Mouse (Mus musculus): ENCODE measurements around the gene Tdp2. TPM values are rescaled to one million over a fixed set of nuclear protein-coding genes. Genes with fewer than 3 reads are reported as not detected.

Tdp2 gene
- total and polyA plus RNA-seq, 3 experiments = 33.1 to 45.3 TPM; not detected in 1

GRCm38 (mm10) chr13:24800674-24801307, 30.7 kb upstream of the Tdp2 start (continued):
- peak; percentile 30; the same call in 1 of the 2 replicates for TF ChIP-seq GABPA (IDR thresholded peaks at IDR 0.05; ENCODE audit: low read depth, low read length)
- TF ChIP-seq RCOR1 (IDR thresholded peaks at IDR 0.05; ENCODE audit: low read depth, low read length) = 0 out of 2 replicates have a peak, but pooled peaks have one; percentile 17
- TF ChIP-seq CHD2 (IDR thresholded peaks at IDR 0.05; ENCODE audit: low read length) = no peak

GRCm38 (mm10) chr13:24801308-24801921, 30.1 kb upstream of the Tdp2 start, which contains the start of gene BC005537:
TSS of gene BC005537 (plus strand) at chr13:24801657.
- TF ChIP-seq CTCF (IDR thresholded peaks at IDR 0.05 in 2 of 3, conservative IDR thresholded peaks at IDR 0.05 in 1 of 3; ENCODE audit: control insufficient read depth in 1 of 3, insufficient read depth in 1 of 3, low read depth in 2 of 3, low read length in 3 of 3, poor library complexity in 1 of 3, severe bottlenecking in 1 of 3) (no peak), USF2 (IDR thresholded peaks at IDR 0.05; ENCODE audit: borderline replicate concordance in 1 of 2, insufficient read depth in 1 of 2, low read depth in 1 of 2, low read length in 2 of 2) (no peak), ZKSCAN1 (IDR thresholded peaks at IDR 0.05; ENCODE audit: low read depth, low read length) (no peak), NELFE (IDR thresholded peaks at IDR 0.05; ENCODE audit: low read depth, low read length) (no peak), MXI1 (IDR thresholded peaks at IDR 0.05; ENCODE audit: low read depth, low read length) (peak; percentile 9; the same call in 1 of the 2 replicates), SIN3A (IDR thresholded peaks at IDR 0.05; ENCODE audit: low read length) (peak; percentile 9; the same call in 1 of the 2 replicates), E2F4 (IDR thresholded peaks at IDR 0.05; ENCODE audit: borderline replicate concordance, low read depth, low read length) (no peak), UBTF (IDR thresholded peaks at IDR 0.05; ENCODE audit: borderline replicate concordance, insufficient read depth, low read depth, low read length) (no peak), EP300 (IDR thresholded peaks at IDR 0.05; ENCODE audit: low read depth in 1 of 2, low read length in 2 of 2) (no peak), POLR2A (IDR thresholded peaks at IDR 0.05; ENCODE audit: control insufficient read depth in 1 of 2, insufficient read depth in 1 of 2, low read depth in 1 of 2, low read length in 2 of 2, poor library complexity in 1 of 2) (peak; percentile 13 to 16; a peak in 2 of 4 replicates), JUND (IDR thresholded peaks at IDR 0.05; ENCODE audit: low read depth, low read length) (no peak), POLR2AphosphoS5 (IDR thresholded peaks at IDR 0.05; ENCODE audit: borderline replicate concordance, low read depth, low read length) (0 out of 2 replicates have a peak, but pooled peaks have one; percentile 57), ETS1 (IDR thresholded peaks at IDR 0.05; ENCODE audit: low read depth, low read length) (no peak)
- Histone ChIP-seq H3K27ac (ENCODE audit: control insufficient read depth, low read depth, low read length) (peak within 1 kb of the TSS; percentile 98), H3K36me3 (ENCODE audit: control insufficient read depth in 1 of 2, insufficient read depth in 2 of 2, low read length in 2 of 2) (peaks cover 19 to 25% of the 10 kb centered on the region in 2 experiments), H3K27me3 (ENCODE audit: control insufficient read depth in 1 of 2, insufficient read depth in 2 of 2, low read length in 2 of 2) (no peaks in the 10 kb centered on the region), H3K4me3 (ENCODE audit: control insufficient read depth in 1 of 2, insufficient read depth in 1 of 2, low read depth in 2 of 2, low read length in 2 of 2) (peak within 1 kb of the TSS; percentile 87 to 100), H3K9ac (ENCODE audit: control insufficient read depth, low read depth, low read length, poor library complexity, severe bottlenecking) (peak within 1 kb of the TSS; percentile 98), H3K79me2 (ENCODE audit: control insufficient read depth, insufficient read depth, low read length, poor library complexity) (peaks cover 44% of the 10 kb centered on the region), H3K4me1 (ENCODE audit: control insufficient read depth in 1 of 2, insufficient read depth in 2 of 2, low read length in 2 of 2) (peaks cover 8 to 10% of the 10 kb centered on the region in 2 experiments), H3K9me3 (replicated peaks; ENCODE audit: insufficient read depth, low read length) (no peaks in the 10 kb centered on the region)
- DNase-seq (ENCODE audit: low read depth, low spot score) = no peak
